Mouse (Mus musculus) CH12.LX (cell line): Measurements from ENCODE around the gene Gng4. TPM values are rescaled to one million over a fixed set of nuclear protein-coding genes. Genes with fewer than 3 reads are reported as not detected.
A peak's percentile ranks its signal among the peaks of the same experiment; 100 is the strongest.

Experiments
- DNase-seq: peaks from one replicate; pipeline ENCODE4 v3.0.0-alpha.2; 2013; ENCODE audit errors: extremely low read depth
- H3K27ac ChIP-seq: 2 replicates; pipeline ENCODE4 v1.5.1; 2012; ENCODE audit warnings: low read depth, mild to moderate bottlenecking, control low read depth, moderate library complexity; ENCODE audit not compliant: insufficient read depth
- H3K27me3 ChIP-seq: replicated peaks from 2 replicates; pipeline ENCODE3; 2012; ENCODE audit warnings: inconsistent platforms
- H3K36me3 ChIP-seq, 2 experiments: replicated peaks in 1 of 2; 2 replicates each; pipeline versions ENCODE3 to v1.6.1; 2012; ENCODE audit warnings: inconsistent platforms in 1 of 2, low read length in 1 of 2, mild to moderate bottlenecking in 1 of 2, mixed read lengths in 1 of 2, moderate library complexity in 1 of 2; ENCODE audit not compliant: control insufficient read depth in 1 of 2, insufficient read depth in 1 of 2
- H3K4me1 ChIP-seq, 2 experiments: 2 replicates each; pipeline ENCODE4 v1.6.1; 2012; ENCODE audit warnings: inconsistent platforms in 1 of 2, moderate library complexity in 1 of 2; ENCODE audit not compliant: insufficient read depth in 2 of 2, control insufficient read depth in 1 of 2
- H3K4me2 ChIP-seq: 2 replicates; pipeline ENCODE4 v1.6.1; 2012; ENCODE audit warnings: low read depth, mild to moderate bottlenecking, control low read depth; ENCODE audit not compliant: poor library complexity, insufficient read depth, severe bottlenecking
- H3K4me3 ChIP-seq, 3 experiments: fragments of 150-350 bp in 1 of 3; sonication (generic) in 1 of 3; replicated peaks in 1 of 3; 2 replicates each; pipeline versions ENCODE3 to v1.5.1; 2011 to 2012; ENCODE audit warnings: low read depth in 2 of 3, low read length in 2 of 3, mild to moderate bottlenecking in 2 of 3, moderate library complexity in 2 of 3, control low read depth in 1 of 3, improper control_type of control experiment in 1 of 3, inconsistent platforms in 1 of 3, mixed read lengths in 1 of 3; ENCODE audit not compliant: poor library complexity in 1 of 3
- H3K79me2 ChIP-seq: replicated peaks from 2 replicates; pipeline ENCODE4 v1.6.1; 2012; ENCODE audit warnings: mild to moderate bottlenecking, moderate library complexity; ENCODE audit not compliant: control insufficient read depth, poor library complexity, insufficient read depth, severe bottlenecking; ENCODE audit errors: extremely low read depth
- H3K9ac ChIP-seq: 2 replicates; pipeline ENCODE4 v1.6.1; 2012; ENCODE audit warnings: low read depth, mild to moderate bottlenecking, control low read depth, moderate library complexity; ENCODE audit not compliant: insufficient read depth
- H3K9me3 ChIP-seq: replicated peaks from 2 replicates; pipeline ENCODE3; 2012; ENCODE audit warnings: low read length, inconsistent platforms, mixed read lengths
- CHD1 ChIP-seq: IDR thresholded peaks from 2 replicates; pipeline ENCODE4 v1.6.1; 2012; ENCODE audit warnings: low read depth, low read length, improper control_type of control experiment, inconsistent platforms
- CTCF ChIP-seq, 2 experiments: IDR thresholded peaks in 1 of 2; conservative IDR thresholded peaks in 1 of 2; 2 replicates each; pipeline ENCODE4 v1.5.1; 2011 to 2012; ENCODE audit warnings: low read depth in 2 of 2, low read length in 2 of 2, improper control_type of control experiment in 1 of 2, inconsistent platforms in 1 of 2, mild to moderate bottlenecking in 1 of 2, moderate library complexity in 1 of 2
- HCFC1 ChIP-seq: IDR thresholded peaks from 2 replicates; pipeline ENCODE4 v1.6.1; 2012; ENCODE audit warnings: low read depth, mild to moderate bottlenecking, inconsistent platforms, low read length, improper control_type of control experiment
- IRF4 ChIP-seq: IDR thresholded peaks from 2 replicates; pipeline ENCODE4 v1.6.1; 2014; ENCODE audit warnings: low read depth, mild to moderate bottlenecking, inconsistent platforms, low read length, improper control_type of control experiment
- MAZ ChIP-seq: IDR thresholded peaks from 2 replicates; pipeline ENCODE4 v1.6.1; 2012; ENCODE audit warnings: low read depth, mild to moderate bottlenecking, inconsistent platforms, low read length, improper control_type of control experiment, moderate library complexity
- MYC ChIP-seq: IDR thresholded peaks from 2 replicates; pipeline ENCODE4 v1.6.1; 2011; ENCODE audit warnings: low read depth, mild to moderate bottlenecking, improper control_type of control experiment, low read length
- RAD21 ChIP-seq: IDR thresholded peaks from 2 replicates; pipeline ENCODE4 v1.6.1; 2011; ENCODE audit warnings: low read depth, mild to moderate bottlenecking, low read length, improper control_type of control experiment, moderate library complexity
- SMC3 ChIP-seq: IDR thresholded peaks from 2 replicates; pipeline ENCODE4 v1.6.1; 2011; ENCODE audit warnings: low read depth, low read length, improper control_type of control experiment
- TCF12 ChIP-seq: IDR thresholded peaks from 2 replicates; pipeline ENCODE4 v1.6.1; 2014; ENCODE audit warnings: low read depth, mild to moderate bottlenecking, inconsistent platforms, low read length, improper control_type of control experiment
- USF2 ChIP-seq: conservative IDR thresholded peaks from 2 replicates; pipeline ENCODE4 v1.6.1; 2011; ENCODE audit warnings: low read depth, low read length, improper control_type of control experiment
- ZC3H11A ChIP-seq: IDR thresholded peaks from 2 replicates; pipeline ENCODE4 v1.6.1; 2012; ENCODE audit warnings: low read depth, mild to moderate bottlenecking, inconsistent platforms, low read length, improper control_type of control experiment
- dilution Hi-C: fragments of 300-500 bp; cut with MboI; formaldehyde crosslinking; loops from 2 replicates; pipeline ENCODE4 v1.14.3; 2020; ENCODE audit warnings: low sequenced_read_pairs; ENCODE audit not compliant: extremely low pct_unique_long_range_greater_than_20kb, extremely low pct_ligation_motif_present
- in situ Hi-C: fragments of 300-500 bp; cut with MboI; formaldehyde crosslinking; loops from 3 replicates; pipeline ENCODE4 v1.14.3; 2019; ENCODE audit warnings: low sequenced_read_pairs, low pct_ligation_motif_present, low pct_unique_long_range_greater_than_20kb, mixed read lengths
- polyA plus RNA-seq: library from polyadenylated mRNA; unstranded; fragments of >175 nt; gene quantifications from 2 replicates; pipeline ENCODE4 v1.2.1, GENCODE M21; 2012; ENCODE audit warnings: low read depth; ENCODE audit not compliant: insufficient read length
- total RNA-seq, 2 experiments: library from RNA; depleted of rRNA; stranded (reverse); fragments of 300-350 nt in 1 of 2; fragments of >200 nt in 1 of 2; gene quantifications; 2 replicates each; pipeline ENCODE4 v1.2.3; 2012 to 2014

The Gng4 gene
- total and polyA plus RNA-seq, 3 experiments, result not detected

DNA sequence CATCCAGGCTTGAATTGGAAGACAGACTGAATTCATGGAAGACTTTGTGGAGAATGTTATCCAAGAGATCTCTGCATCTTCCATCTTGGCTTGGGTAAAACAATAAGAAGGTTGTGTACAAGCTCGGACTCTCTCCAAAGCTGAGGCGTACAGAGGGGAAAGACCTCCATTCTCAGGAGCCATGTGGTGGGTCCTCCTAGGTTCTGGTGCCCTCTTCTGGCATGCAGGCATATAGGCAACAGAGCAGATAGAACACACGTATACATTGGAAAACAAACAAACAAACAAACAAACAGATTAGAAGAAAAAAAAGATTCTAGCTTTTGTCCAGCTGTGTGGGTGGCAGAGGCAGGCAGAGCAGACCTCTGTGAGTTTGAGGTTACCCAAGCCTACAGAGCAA is 84.1 kb downstream of the Gng4 start:
- no peak overlapping the region for H3K9ac ChIP-seq
- peak; percentile 44 for DNase-seq
- no peaks in the 10 kb centered on the region for H3K79me2 ChIP-seq
- H3K4me1 ChIP-seq, result peaks cover 0 to 5% of the 10 kb centered on the region in 2 experiments; a peak in 2 of 4 replicates
- dilution Hi-C loops (no loop called here), in situ Hi-C loops (loop anchor here (5.0 kb wide), 1 partner anchor 351 kb away; no protein-coding TSS in a partner anchor)
- peak; percentile 27 to 73; a peak in 3 of 4 replicates for TF ChIP-seq CTCF (conservative IDR thresholded peaks at IDR 0.05 in 1 of 2, IDR thresholded peaks at IDR 0.05 in 1 of 2; ENCODE audit: low read depth in 2 of 2, low read length in 2 of 2)
- TF ChIP-seq CHD1, result no peak
- TF ChIP-seq HCFC1, result no peak
- TF ChIP-seq TCF12, result no peak
- TF ChIP-seq IRF4, result peak; percentile 21; the same call in 1 of the 2 replicates
- no peak for TF ChIP-seq MAZ
- peak; percentile 55 for TF ChIP-seq SMC3
- TF ChIP-seq USF2, result no peak
- peak; percentile 31 for TF ChIP-seq ZC3H11A
- TF ChIP-seq MYC, result peak; percentile 80
- peak; percentile 80 for TF ChIP-seq RAD21
- H3K27ac ChIP-seq, result no peak overlapping the region
- no peak overlapping the region for H3K4me3 ChIP-seq
- H3K4me2 ChIP-seq, result 0 out of 2 replicates have a peak overlapping the region, but pooled peaks have one; percentile 13
- H3K27me3 ChIP-seq, result no peaks in the 10 kb centered on the region
- H3K9me3 ChIP-seq, result no peaks in the 10 kb centered on the region
- no peaks in the 10 kb centered on the region for H3K36me3 ChIP-seq

Other genes starting within 250 kb of the Gng4 start
- gene Lyst, start 193.7 kb upstream of the Gng4 start, total RNA-seq (2012; rRNA removed), result 33.1 and 38.1 TPM in 2 replicates
- 31.2 and 34.8 TPM in 2 replicates for gene Lyst, start 193.7 kb upstream of the Gng4 start, total RNA-seq (2014; rRNA removed)
- gene Lyst, start 193.7 kb upstream of the Gng4 start, polyA plus RNA-seq, result 48.7 and 61.1 TPM in 2 replicates
- 49.3 and 52.3 TPM in 2 replicates for gene B3galnt2, start 170.4 kb downstream of the Gng4 start, total RNA-seq (2012; rRNA removed)
- 48.3 and 56.3 TPM in 2 replicates for gene B3galnt2, start 170.4 kb downstream of the Gng4 start, total RNA-seq (2014; rRNA removed)
- 34.1 and 36.3 TPM in 2 replicates for gene B3galnt2, start 170.4 kb downstream of the Gng4 start, polyA plus RNA-seq